Mouse (Mus musculus) hindbrain, embryonic 13.5 days (tissue): ENCODE measurements around the gene Xk. TPM values are rescaled to one million over a fixed set of nuclear protein-coding genes. Genes with fewer than 3 reads are reported as not detected.
"Not testable (repeated sequence)": the region's sequence is repeated elsewhere in the genome, so short reads cannot be mapped to it uniquely, and the experiment has no call there.

ENCODE experiments used
- ATAC-seq: fragments of 200-750 bp; cut with Nextera tagmentation; 2 replicates; pipeline ENCODE4 v1.8.0; 2017; ENCODE audit warnings: moderate TSS enrichment; ENCODE audit not compliant: low FRiP score
- H3K27ac ChIP-seq: fragments of 300-500 bp; sonication (generic); 2 replicates; pipeline ENCODE4 v1.5.1; 2015; ENCODE audit warnings: inconsistent platforms, mild to moderate bottlenecking, moderate library complexity
- H3K27me3 ChIP-seq: fragments of 300-500 bp; sonication (generic); 2 replicates; pipeline ENCODE4 v1.6.1; 2015; ENCODE audit warnings: mild to moderate bottlenecking, inconsistent platforms
- H3K36me3 ChIP-seq: fragments of 300-500 bp; sonication (generic); 2 replicates; pipeline ENCODE4 v1.6.1; 2015; ENCODE audit warnings: mild to moderate bottlenecking, inconsistent platforms
- H3K4me1 ChIP-seq: fragments of 300-500 bp; sonication (generic); replicated peaks from 2 replicates; pipeline ENCODE4 v1.6.1; 2015; ENCODE audit warnings: inconsistent platforms
- H3K4me2 ChIP-seq: fragments of 300-500 bp; sonication (generic); 2 replicates; pipeline ENCODE4 v1.6.1; 2015; ENCODE audit warnings: inconsistent platforms, mild to moderate bottlenecking, moderate library complexity
- H3K4me3 ChIP-seq: fragments of 300-500 bp; sonication (generic); 2 replicates; pipeline ENCODE4 v1.5.1; 2015; ENCODE audit warnings: mild to moderate bottlenecking, inconsistent platforms
- H3K9ac ChIP-seq: fragments of 300-500 bp; sonication (generic); 2 replicates; pipeline ENCODE4 v1.6.1; 2015; ENCODE audit warnings: mild to moderate bottlenecking, inconsistent platforms
- H3K9me3 ChIP-seq: fragments of 300-500 bp; sonication (generic); 2 replicates; pipeline ENCODE4 v1.6.1; 2016; ENCODE audit warnings: inconsistent platforms
- WGBS: fragments of 180-500 bp; shearing (Covaris S2); methylation state at CpG from one replicate; pipeline ENCODE4 v1.1.7; 2015; 5-methylcytosine and 5-hydroxymethylcytosine counted together
- polyA plus RNA-seq: library from polyadenylated mRNA; unstranded; fragments of >200 nt; fragmentation: Nextera tagmentation; extraction: Ambion mirVana; gene quantifications from 2 replicates; pipeline ENCODE4 v1.2.1, GENCODE M21; 2015

The Xk gene
- polyA plus RNA-seq, 1 experiment from 2014 or later, result 2.9 TPM

DNA sequence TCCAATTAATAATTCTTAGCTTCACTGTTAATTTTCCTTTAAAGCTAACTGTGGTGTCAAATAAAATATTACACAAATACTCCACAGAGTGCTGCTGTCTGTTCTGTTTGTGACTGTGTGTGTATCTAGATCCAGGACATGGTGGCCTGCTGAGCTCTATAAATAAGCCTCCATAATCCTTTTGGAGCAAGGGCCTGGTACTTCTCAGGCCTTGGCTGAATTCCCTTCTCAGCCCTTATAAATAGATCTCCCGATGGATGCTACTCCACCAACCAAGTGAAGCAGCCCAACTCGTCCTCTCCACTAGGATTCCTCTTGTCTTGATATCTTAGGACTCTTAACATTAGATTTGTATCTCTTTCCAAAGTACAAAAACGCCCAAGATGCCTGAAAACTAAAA, 1.4 kb upstream of the Xk start:
- H3K4me2 ChIP-seq, result no peak overlapping the region
- no peak for ATAC-seq
- no peaks in the 10 kb centered on the region for H3K36me3 ChIP-seq
- 69% methylated on average over 3 of the region's 3 CpGs for WGBS
- no peaks in the 10 kb centered on the region for H3K9me3 ChIP-seq
- H3K9ac ChIP-seq, result no peak overlapping the region
- H3K27ac ChIP-seq, result no peak overlapping the region
- H3K27me3 ChIP-seq, result no peaks in the 10 kb centered on the region
- no peaks in the 10 kb centered on the region for H3K4me1 ChIP-seq
- no peak overlapping the region for H3K4me3 ChIP-seq

DNA sequence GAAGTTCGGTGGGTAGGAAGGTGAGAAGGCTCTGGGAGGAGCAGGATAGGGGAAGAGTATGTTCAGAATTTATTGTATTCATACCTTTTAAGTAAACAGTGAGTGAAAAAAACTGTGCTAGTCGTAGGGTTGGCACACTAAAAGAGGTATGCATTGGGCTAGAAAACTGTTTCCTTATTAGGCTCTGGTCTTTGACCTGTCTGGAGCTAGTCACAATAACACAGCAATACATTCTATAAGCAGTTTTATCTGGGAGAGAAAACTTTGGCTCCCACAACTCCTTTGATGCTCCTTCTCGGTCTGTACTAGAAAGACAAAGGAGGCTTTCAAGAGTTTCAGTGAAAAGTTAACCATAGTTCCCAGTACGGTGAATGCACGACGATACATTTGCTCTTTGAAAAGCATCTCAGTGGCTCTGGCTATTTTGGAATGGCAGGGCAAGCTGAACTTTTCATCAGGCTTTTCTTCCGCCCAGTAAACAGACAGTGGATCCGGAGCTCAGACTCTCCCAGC, 553 bp upstream of the Xk start:
- Histone ChIP-seq H3K36me3 (no peaks in the 10 kb centered on the region), H3K9ac (peak overlapping the region; percentile 75; the same call in 1 of the 2 replicates), H3K4me2 (peak overlapping the region; percentile 55), H3K9me3 (no peaks in the 10 kb centered on the region), H3K4me3 (peak overlapping the region; percentile 55), H3K27ac (peak overlapping the region; percentile 35; the same call in 1 of the 2 replicates), H3K4me1 (no peaks in the 10 kb centered on the region), H3K27me3 (no peaks in the 10 kb centered on the region)
- 25% methylated on average over 8 of the region's 8 CpGs for whole genome bisulfite sequencing
- no peak; the same call in 1 of the 2 replicates for ATAC-seq

GRCm38 (mm10) chrX:9273377-9274002, 934 bp downstream of the Xk start:
- Histone ChIP-seq H3K36me3 (no peaks in the 10 kb centered on the region), H3K4me3 (peak overlapping the region; percentile 55), H3K4me1 (no peaks in the 10 kb centered on the region), H3K27ac (no peak overlapping the region), H3K9me3 (no peaks in the 10 kb centered on the region), H3K27me3 (no peaks in the 10 kb centered on the region), H3K4me2 (peak overlapping the region; percentile 55), H3K9ac (peak overlapping the region; percentile 75)
- 51% methylated on average over 12 of the region's 12 CpGs for WGBS
- ATAC-seq, result no peak

- Histone ChIP-seq H3K9ac (no peak overlapping the region), H3K9me3 (no peaks in the 10 kb centered on the region), H3K36me3 (no peaks in the 10 kb centered on the region), H3K4me1 (no peaks in the 10 kb centered on the region), H3K27ac (no peak overlapping the region), H3K4me2 (no peak overlapping the region), H3K27me3 (no peaks in the 10 kb centered on the region), H3K4me3 (no peak overlapping the region)
- WGBS, result 87% methylated on average over 8 of the region's 8 CpGs
- no peak for ATAC-seq
These were observed 1.8 kb downstream of the Xk start for GRCm38 (mm10) chrX:9274321-9274720.

DNA sequence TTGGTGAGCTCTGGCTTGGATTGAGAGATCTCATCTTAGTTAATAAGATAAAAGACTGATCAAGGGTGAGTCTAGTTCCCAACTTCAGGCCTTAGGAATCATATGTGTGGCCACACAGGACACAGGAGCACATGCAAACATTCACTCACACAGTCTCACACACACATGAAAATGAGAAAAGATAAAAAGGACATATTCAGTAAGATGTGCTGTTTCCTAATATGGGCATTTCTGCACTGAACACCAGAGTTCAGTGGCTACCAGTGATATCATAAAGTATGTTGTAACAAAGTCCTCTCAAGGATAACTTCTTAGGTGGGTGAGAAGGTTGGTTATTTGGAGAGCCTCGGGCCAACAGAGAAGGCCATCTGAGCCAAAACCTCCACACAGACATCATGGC, 10.9 kb downstream of the Xk start, which contains the start of gene H2al1m:
Gene H2al1m (plus strand): TSS at position 301 of the 400 bp plus-strand sequence.
- H3K4me1 ChIP-seq, H3K27me3 ChIP-seq, H3K9ac ChIP-seq, H3K4me2 ChIP-seq, H3K4me3 ChIP-seq, H3K9me3 ChIP-seq, ATAC-seq, H3K36me3 ChIP-seq, H3K27ac ChIP-seq: not testable (repeated sequence)
- WGBS, result no CpG with 5 or more reads among the region's 1 CpGs

DNA sequence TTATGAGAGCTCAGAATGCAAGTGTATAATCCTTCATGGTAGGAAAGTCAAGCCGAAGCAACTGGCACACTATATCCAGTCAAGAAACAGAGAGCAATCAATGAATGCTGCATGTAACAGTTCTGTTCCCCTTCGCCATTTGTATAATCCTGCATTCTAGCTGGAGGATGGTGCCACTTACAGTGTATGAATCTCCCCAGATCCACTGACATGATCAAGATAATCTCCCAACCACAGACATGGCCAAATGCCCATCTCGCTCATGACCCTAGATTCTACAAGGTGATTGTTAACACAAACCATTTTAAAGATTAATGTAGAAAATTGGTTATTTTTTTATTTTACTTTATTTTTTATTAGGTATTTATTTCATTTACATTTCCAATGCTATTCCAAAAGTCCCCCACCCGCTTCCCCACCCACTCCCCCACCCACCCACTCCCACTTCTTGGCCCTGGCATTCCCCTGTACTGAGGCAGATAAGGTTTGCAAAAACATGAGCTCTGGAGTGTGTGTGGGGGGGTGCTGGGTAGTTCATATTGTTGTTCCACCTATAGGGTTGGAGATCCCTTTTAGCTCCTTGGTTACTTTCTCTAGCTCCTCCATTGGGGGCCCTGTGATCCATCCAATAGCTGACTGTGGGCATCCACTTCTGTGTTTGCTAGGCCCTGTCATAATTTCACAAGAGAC, 20.7 kb downstream of the Xk start:
- not testable (repeated sequence) for ATAC-seq, H3K4me1 ChIP-seq, H3K36me3 ChIP-seq, H3K9me3 ChIP-seq, H3K4me3 ChIP-seq, H3K27ac ChIP-seq, H3K4me2 ChIP-seq, H3K27me3 ChIP-seq, H3K9ac ChIP-seq
- WGBS, result 86% methylated on average over 4 of the region's 4 CpGs

DNA sequence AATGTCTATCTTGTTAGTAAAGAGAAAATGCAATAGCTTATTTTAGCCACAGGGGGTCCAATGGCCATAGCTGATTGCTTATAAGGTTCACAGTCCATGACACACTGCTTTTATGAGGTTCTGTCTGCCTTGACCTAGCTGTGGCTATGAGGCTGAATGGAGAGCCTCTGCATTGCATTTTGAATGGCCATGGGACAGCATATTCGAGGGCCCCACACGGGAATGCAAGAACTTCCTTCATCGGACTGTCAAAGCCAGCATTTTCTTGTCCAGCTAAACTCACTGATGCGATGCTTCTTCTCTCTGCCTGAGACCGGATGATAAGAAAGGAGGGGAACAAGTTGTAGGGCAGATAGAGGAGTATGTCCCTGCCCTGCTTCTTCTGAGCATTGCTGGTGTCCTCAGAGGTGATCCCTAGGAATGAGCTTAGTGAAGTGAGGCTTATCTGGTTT, 25.9 kb downstream of the Xk start:
- H3K4me2 ChIP-seq, result no peak overlapping the region
- 81% methylated on average over 5 of the region's 5 CpGs for WGBS
- H3K9ac ChIP-seq, result no peak overlapping the region
- no peak overlapping the region for H3K4me3 ChIP-seq
- H3K27me3 ChIP-seq, result no peaks in the 10 kb centered on the region
- no peaks in the 10 kb centered on the region for H3K36me3 ChIP-seq
- H3K9me3 ChIP-seq, result no peaks in the 10 kb centered on the region
- no peak overlapping the region for H3K27ac ChIP-seq
- no peaks in the 10 kb centered on the region for H3K4me1 ChIP-seq
- ATAC-seq, result no peak

DNA sequence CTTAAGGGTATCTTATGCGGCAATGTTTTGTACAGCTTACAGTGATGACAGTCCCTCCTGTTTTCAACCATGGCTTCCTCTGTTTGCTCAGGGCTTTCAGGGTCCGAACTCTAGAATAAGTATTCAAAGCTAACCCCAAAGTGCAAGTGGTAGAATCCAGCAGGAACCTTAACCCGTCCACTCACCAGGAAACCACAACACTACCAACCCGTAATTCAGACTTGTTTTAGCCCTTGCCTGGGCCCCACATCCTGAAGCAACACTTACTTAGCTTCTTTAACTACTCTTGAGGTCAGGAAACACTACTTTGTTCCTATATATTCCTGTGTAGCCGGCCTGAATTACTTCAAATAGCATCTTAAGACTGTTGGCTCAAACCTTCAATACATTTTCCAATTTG, 30.2 kb downstream of the Xk start:
- Histone ChIP-seq H3K4me1 (no peaks in the 10 kb centered on the region), H3K9me3 (no peaks in the 10 kb centered on the region), H3K4me3 (no peak overlapping the region), H3K9ac (no peak overlapping the region), H3K27me3 (no peaks in the 10 kb centered on the region), H3K27ac (no peak overlapping the region), H3K4me2 (no peak overlapping the region), H3K36me3 (no peaks in the 10 kb centered on the region)
- WGBS, result 88% methylated on average over 5 of the region's 5 CpGs
- ATAC-seq, result no peak

DNA sequence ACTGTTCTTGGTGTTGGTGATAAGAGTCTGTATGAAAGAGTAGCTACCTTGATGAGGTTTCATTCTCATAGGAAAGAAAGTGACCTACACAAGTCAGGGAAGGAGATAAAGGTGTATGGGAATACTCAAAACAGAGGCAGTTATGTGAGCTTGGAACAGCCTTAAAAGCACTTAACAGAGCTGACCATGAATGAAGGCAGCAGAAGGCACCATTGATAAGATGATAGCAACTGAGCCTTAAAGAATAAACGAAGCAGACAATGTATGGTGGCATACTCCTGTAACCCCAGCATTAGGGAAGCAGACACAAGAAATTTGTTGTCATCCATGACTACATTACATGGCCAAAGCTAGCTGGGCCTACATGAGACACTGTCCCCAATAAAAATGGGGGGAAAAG, 30.9 kb downstream of the Xk start:
- Histone ChIP-seq H3K9ac (no peak overlapping the region), H3K27ac (no peak overlapping the region), H3K4me3 (no peak overlapping the region), H3K36me3 (no peaks in the 10 kb centered on the region), H3K27me3 (no peaks in the 10 kb centered on the region), H3K4me2 (no peak overlapping the region), H3K9me3 (no peaks in the 10 kb centered on the region), H3K4me1 (no peaks in the 10 kb centered on the region)
- 86% methylated on average over 1 of the region's 1 CpGs for WGBS
- no peak for ATAC-seq

GRCm38 (mm10) chrX:9316457-9316856, 43.9 kb downstream of the Xk start:
- not testable (repeated sequence) for ATAC-seq, H3K36me3 ChIP-seq, H3K4me3 ChIP-seq, H3K4me2 ChIP-seq, H3K9ac ChIP-seq, H3K27ac ChIP-seq, H3K9me3 ChIP-seq, H3K4me1 ChIP-seq, H3K27me3 ChIP-seq

DNA sequence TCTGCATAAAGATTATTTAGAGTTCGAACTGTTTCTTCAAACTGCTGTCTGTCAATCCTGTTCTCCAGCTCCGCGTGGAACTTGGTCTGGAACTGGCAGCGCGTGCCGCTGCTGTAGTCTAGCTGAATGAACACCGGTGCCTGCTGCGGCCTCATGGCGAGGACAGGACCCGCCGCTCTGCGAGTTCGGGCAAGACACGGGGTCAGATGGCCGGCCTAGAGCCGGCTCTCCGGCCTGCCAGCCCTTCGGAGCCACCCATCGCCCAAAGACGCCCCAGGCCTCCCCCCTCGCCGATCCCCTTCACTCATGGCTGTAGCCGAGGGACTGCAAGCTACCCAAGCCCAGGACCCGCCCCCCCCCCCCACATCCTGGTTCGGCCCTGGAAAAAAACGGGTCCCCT, 55.4 kb downstream of the Xk start:
- not testable (repeated sequence) for H3K27ac ChIP-seq, H3K36me3 ChIP-seq, H3K9ac ChIP-seq, ATAC-seq, H3K4me3 ChIP-seq, H3K27me3 ChIP-seq, H3K4me2 ChIP-seq, H3K9me3 ChIP-seq, H3K4me1 ChIP-seq
- 90% methylated on average over 18 of the region's 26 CpGs for WGBS

- WGBS, result 91% methylated on average over 12 of the region's 12 CpGs
- H3K4me1 ChIP-seq, ATAC-seq, H3K4me3 ChIP-seq, H3K27ac ChIP-seq, H3K27me3 ChIP-seq, H3K9ac ChIP-seq, H3K9me3 ChIP-seq, H3K4me2 ChIP-seq, H3K36me3 ChIP-seq: not testable (repeated sequence)
These were observed 59.9 kb downstream of the Xk start for GRCm38 (mm10) chrX:9332366-9332962.
